Mouse (Mus musculus) ES-Bruce4 (cell line): Measurements from ENCODE around the gene Tbc1d10c. TPM values are rescaled to one million over a fixed set of nuclear protein-coding genes. Genes with fewer than 3 reads are reported as not detected.

ENCODE experiments used
- H3K27ac ChIP-seq: 2 replicates; pipeline ENCODE4 v1.5.1; 2012; ENCODE audit warnings: low read length, inconsistent platforms; ENCODE audit not compliant: insufficient read depth
- H3K27me3 ChIP-seq: 2 replicates; pipeline ENCODE4 v1.6.1; 2012; ENCODE audit warnings: mild to moderate bottlenecking, low read length, inconsistent platforms; ENCODE audit not compliant: control insufficient read depth, poor library complexity, insufficient read depth, severe bottlenecking
- H3K36me3 ChIP-seq: 2 replicates; pipeline ENCODE4 v1.6.1; 2012; ENCODE audit warnings: inconsistent platforms, mild to moderate bottlenecking, low read length, moderate library complexity; ENCODE audit not compliant: control insufficient read depth, poor library complexity, insufficient read depth, severe bottlenecking
- H3K4me1 ChIP-seq: one replicate; pipeline ENCODE4 v1.8.1; 2011; ENCODE audit warnings: low read length; ENCODE audit not compliant: control insufficient read depth, insufficient read depth
- H3K4me3 ChIP-seq: 2 replicates; pipeline ENCODE4 v1.5.1; 2011; ENCODE audit warnings: low read depth, mild to moderate bottlenecking, low read length
- H3K9ac ChIP-seq: 2 replicates; pipeline ENCODE4 v1.6.1; 2012; ENCODE audit warnings: low read depth, mild to moderate bottlenecking, inconsistent platforms; ENCODE audit not compliant: poor library complexity, severe bottlenecking
- H3K9me3 ChIP-seq: replicated peaks from 2 replicates; pipeline ENCODE4 v1.6.1; 2012; ENCODE audit warnings: mild to moderate bottlenecking, low read length, inconsistent platforms; ENCODE audit not compliant: control insufficient read depth, poor library complexity, insufficient read depth, severe bottlenecking
- CTCF ChIP-seq: IDR thresholded peaks from one replicate; pipeline ENCODE4 v1.8.1; 2011; ENCODE audit warnings: low read depth, low read length
- EP300 ChIP-seq: IDR thresholded peaks from 2 replicates; pipeline ENCODE4 v1.6.1; 2011; ENCODE audit warnings: low read depth, low read length; ENCODE audit not compliant: insufficient read depth
- POLR2A ChIP-seq: IDR thresholded peaks from one replicate; pipeline ENCODE4 v1.8.1; 2011; ENCODE audit warnings: low read length; ENCODE audit not compliant: insufficient read depth
- polyA plus RNA-seq: library from polyadenylated mRNA; stranded (reverse); fragments of >200 nt; gene quantifications from 2 replicates; pipeline ENCODE4 v1.2.4, GENCODE M21; 2011; ENCODE audit warnings: low read depth; ENCODE audit not compliant: missing spikeins, insufficient read depth, insufficient read length

Tbc1d10c gene
- polyA plus RNA-seq, 1 experiment: 1.2 TPM

GRCm38 (mm10) chr19:4159049-4159448 lies 32.0 kb downstream of the Tbc1d10c start:
- no peak overlapping the region for H3K4me3 ChIP-seq
- no peak overlapping the region for H3K9ac ChIP-seq
- H3K27ac ChIP-seq: no peak overlapping the region
- no peaks in the 10 kb centered on the region for H3K4me1 ChIP-seq
- no peaks in the 10 kb centered on the region for H3K36me3 ChIP-seq
- H3K9me3 ChIP-seq: no peaks in the 10 kb centered on the region
- H3K27me3 ChIP-seq: no peaks in the 10 kb centered on the region
- TF ChIP-seq EP300: no peak
- no peak for TF ChIP-seq POLR2A
- TF ChIP-seq CTCF: no peak

GRCm38 (mm10) chr19:4156771-4157170 lies 34.3 kb downstream of the Tbc1d10c start:
- H3K36me3 ChIP-seq: no peaks in the 10 kb centered on the region
- no peaks in the 10 kb centered on the region for H3K9me3 ChIP-seq
- no peak overlapping the region for H3K9ac ChIP-seq
- H3K27me3 ChIP-seq: no peaks in the 10 kb centered on the region
- TF ChIP-seq CTCF (no peak), POLR2A (no peak), EP300 (no peak)
- H3K4me3 ChIP-seq: no peak overlapping the region
- no peak overlapping the region for H3K27ac ChIP-seq
- no peaks in the 10 kb centered on the region for H3K4me1 ChIP-seq

- H3K9me3 ChIP-seq: no peaks in the 10 kb centered on the region
- no peak overlapping the region for H3K27ac ChIP-seq
- H3K4me3 ChIP-seq: peak overlapping the region; percentile 19
- H3K36me3 ChIP-seq: no peaks in the 10 kb centered on the region
- H3K27me3 ChIP-seq: no peaks in the 10 kb centered on the region
- no peaks in the 10 kb centered on the region for H3K4me1 ChIP-seq
- 0 out of 2 replicates have a peak overlapping the region, but pooled peaks have one; percentile 12 for H3K9ac ChIP-seq
- TF ChIP-seq EP300 (no peak), CTCF (no peak), POLR2A (no peak)
These were observed 35.0 kb downstream of the Tbc1d10c start for GRCm38 (mm10) chr19:4156073-4156579.

- H3K4me1 ChIP-seq: no peaks in the 10 kb centered on the region
- peak overlapping the region; percentile 19 for H3K4me3 ChIP-seq
- H3K9ac ChIP-seq: no peak overlapping the region
- no peaks in the 10 kb centered on the region for H3K27me3 ChIP-seq
- no peak for TF ChIP-seq EP300
- TF ChIP-seq CTCF: no peak
- TF ChIP-seq POLR2A: no peak
- no peak overlapping the region for H3K27ac ChIP-seq
- H3K36me3 ChIP-seq: 0 out of 2 replicates have a peak, but pooled peaks cover 2% of the 10 kb centered on the region
- H3K9me3 ChIP-seq: no peaks in the 10 kb centered on the region
These were observed 35.6 kb downstream of the Tbc1d10c start for GRCm38 (mm10) chr19:4155223-4156072.

GRCm38 (mm10) chr19:4154437-4155222 lies 36.5 kb downstream of the Tbc1d10c start:
- peaks cover 2% of the 10 kb centered on the region for H3K4me1 ChIP-seq
- TF ChIP-seq POLR2A: no peak
- no peak for TF ChIP-seq CTCF
- TF ChIP-seq EP300: no peak
- H3K27ac ChIP-seq: no peak overlapping the region
- no peak overlapping the region for H3K4me3 ChIP-seq
- no peak overlapping the region for H3K9ac ChIP-seq
- no peaks in the 10 kb centered on the region for H3K9me3 ChIP-seq
- H3K36me3 ChIP-seq: 0 out of 2 replicates have a peak, but pooled peaks cover 2% of the 10 kb centered on the region
- H3K27me3 ChIP-seq: no peaks in the 10 kb centered on the region
